In the genomic region with DNA sequence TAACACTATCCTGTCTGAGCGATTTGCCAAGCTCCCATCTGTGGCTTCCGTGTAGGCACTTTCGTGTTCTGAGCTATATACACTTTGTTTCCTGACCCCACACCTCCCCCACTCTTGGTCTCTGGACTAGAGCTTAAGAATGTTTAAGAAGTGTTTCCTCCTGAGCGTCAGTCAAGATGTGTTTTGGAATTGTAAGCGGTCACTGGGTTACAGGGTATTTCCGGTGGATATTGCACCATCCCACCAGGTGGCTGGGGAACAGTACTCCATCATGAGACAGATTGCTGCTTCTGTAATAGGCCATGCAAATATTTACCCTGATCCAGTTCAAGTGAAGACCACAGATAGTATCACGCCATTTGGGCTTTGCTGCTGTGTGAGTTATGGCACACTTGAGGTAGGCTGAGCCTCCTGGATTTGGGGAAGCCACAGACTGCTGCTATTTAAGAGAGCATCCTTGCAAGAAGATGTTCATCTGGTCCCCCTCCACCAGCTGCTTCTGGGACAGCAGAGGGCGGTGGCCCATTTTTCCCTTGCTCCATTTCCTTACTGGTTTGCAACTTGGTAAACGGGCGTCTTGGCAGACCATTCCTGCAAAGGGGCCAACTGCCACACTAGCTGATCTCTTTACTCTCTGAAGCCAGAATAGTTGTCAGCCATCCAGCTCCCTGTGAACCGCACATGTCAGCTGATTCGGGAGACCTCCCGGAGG, we compare ENCODE assay signal across 8 mouse cellular contexts.
DNase-seq lines count a peak whose midpoint lies in the region; ATAC-seq lines count a peak whose summit lies in the region.

No protein-coding gene starts in this region.

- intact Hi-C loops in left cerebral cortex, postnatal 4 days (cut with DNase I): no loop called here

- no peaks in the 10 kb centered on the region for H3K27me3 ChIP-seq in midbrain, embryonic 11.5 days (ENCODE audit: control insufficient read depth, insufficient read depth, low read length)
- H3K27me3 ChIP-seq in midbrain, embryonic 15.5 days (replicated peaks): no peaks in the 10 kb centered on the region
- H3K27me3 ChIP-seq in embryonic facial prominence, embryonic 15.5 days: no peaks in the 10 kb centered on the region
- no peaks in the 10 kb centered on the region for H3K27me3 ChIP-seq in heart, embryonic 16.5 days (ENCODE audit: control insufficient read depth, insufficient read depth, low read length)
- no peaks in the 10 kb centered on the region for H3K27me3 ChIP-seq in kidney, embryonic 15.5 days

- no peaks in the 10 kb centered on the region for H3K9me3 ChIP-seq in midbrain, embryonic 11.5 days (ENCODE audit: control insufficient read depth, low read length)
- no peaks in the 10 kb centered on the region for H3K9me3 ChIP-seq in midbrain, embryonic 15.5 days
- no peaks in the 10 kb centered on the region for H3K9me3 ChIP-seq in embryonic facial prominence, embryonic 15.5 days (replicated peaks)
- H3K9me3 ChIP-seq in heart, embryonic 16.5 days (replicated peaks; ENCODE audit: control insufficient read depth, low read length): no peaks in the 10 kb centered on the region
- H3K9me3 ChIP-seq in kidney, embryonic 15.5 days (replicated peaks): no peaks in the 10 kb centered on the region

- no peak overlapping the region for H3K27ac ChIP-seq in midbrain, embryonic 11.5 days (ENCODE audit: low read depth, low read length)
- no peak overlapping the region for H3K27ac ChIP-seq in midbrain, embryonic 15.5 days
- no peak overlapping the region; the same call in 1 of the 2 replicates for H3K27ac ChIP-seq in embryonic facial prominence, embryonic 15.5 days (replicated peaks)
- peak overlapping the region; percentile 73 for H3K27ac ChIP-seq in heart, embryonic 16.5 days (ENCODE audit: low read length)
- H3K27ac ChIP-seq in kidney, embryonic 15.5 days: no peak overlapping the region

- H3K4me2 ChIP-seq in midbrain, embryonic 11.5 days: no peak overlapping the region
- no peak overlapping the region for H3K4me2 ChIP-seq in midbrain, embryonic 15.5 days
- no peak overlapping the region for H3K4me2 ChIP-seq in embryonic facial prominence, embryonic 15.5 days (replicated peaks)
- peak overlapping the region; percentile 37 for H3K4me2 ChIP-seq in heart, embryonic 16.5 days (ENCODE audit: low read depth, low read length)
- no peak overlapping the region for H3K4me2 ChIP-seq in kidney, embryonic 15.5 days

- no peaks in the 10 kb centered on the region for H3K36me3 ChIP-seq in midbrain, embryonic 11.5 days (ENCODE audit: control insufficient read depth, insufficient read depth, low read length)
- H3K36me3 ChIP-seq in midbrain, embryonic 15.5 days (replicated peaks): no peaks in the 10 kb centered on the region
- H3K36me3 ChIP-seq in embryonic facial prominence, embryonic 15.5 days: no peaks in the 10 kb centered on the region
- no peaks in the 10 kb centered on the region for H3K36me3 ChIP-seq in heart, embryonic 16.5 days (ENCODE audit: control insufficient read depth, insufficient read depth)
- H3K36me3 ChIP-seq in kidney, embryonic 15.5 days: no peaks in the 10 kb centered on the region

- no peak overlapping the region for H3K4me3 ChIP-seq in midbrain, embryonic 11.5 days (ENCODE audit: low read depth, low read length)
- H3K4me3 ChIP-seq in midbrain, embryonic 15.5 days: no peak overlapping the region
- no peak overlapping the region for H3K4me3 ChIP-seq in embryonic facial prominence, embryonic 15.5 days (replicated peaks)
- no peak overlapping the region for H3K4me3 ChIP-seq in heart, embryonic 16.5 days (ENCODE audit: low read length)
- H3K4me3 ChIP-seq in kidney, embryonic 15.5 days (replicated peaks): no peak overlapping the region

- H3K9ac ChIP-seq in midbrain, embryonic 11.5 days (ENCODE audit: low read length): no peak overlapping the region
- H3K9ac ChIP-seq in midbrain, embryonic 15.5 days: no peak overlapping the region
- H3K9ac ChIP-seq in embryonic facial prominence, embryonic 15.5 days: no peak overlapping the region
- H3K9ac ChIP-seq in heart, embryonic 16.5 days (ENCODE audit: low read length): no peak overlapping the region
- no peak overlapping the region for H3K9ac ChIP-seq in kidney, embryonic 15.5 days

- H3K4me1 ChIP-seq in midbrain, embryonic 11.5 days (ENCODE audit: control insufficient read depth, insufficient read depth, low read length): no peaks in the 10 kb centered on the region
- peaks cover 16% of the 10 kb centered on the region; the same call in 1 of the 2 replicates for H3K4me1 ChIP-seq in midbrain, embryonic 15.5 days
- peaks cover 14% of the 10 kb centered on the region; the same call in 1 of the 2 replicates for H3K4me1 ChIP-seq in embryonic facial prominence, embryonic 15.5 days
- peaks cover 23% of the 10 kb centered on the region for H3K4me1 ChIP-seq in heart, embryonic 16.5 days (ENCODE audit: control insufficient read depth, insufficient read depth, low read length)
- peaks cover 14% of the 10 kb centered on the region for H3K4me1 ChIP-seq in kidney, embryonic 15.5 days

- no peak for ATAC-seq in midbrain, embryonic 11.5 days (ENCODE audit: low FRiP score)
- no peak for ATAC-seq in midbrain, embryonic 15.5 days (replicated peaks)
- ATAC-seq in embryonic facial prominence, embryonic 15.5 days (ENCODE audit: insufficient number of reproducible peaks, low FRiP score, low TSS enrichment, low read depth): peak; percentile 47; the same call in 1 of the 2 replicates
- peak; percentile 64; the same call in 1 of the 2 replicates for ATAC-seq in heart, embryonic 16.5 days (replicated peaks; ENCODE audit: extremely low read depth, insufficient read depth, low FRiP score)
- ATAC-seq in kidney, embryonic 15.5 days (replicated peaks; ENCODE audit: low FRiP score): no peak
- ATAC-seq in activated CD4-positive, CD25-positive, alpha-beta regulatory T cell, adult 4 months: no peak

- DNase-seq in midbrain, embryonic 11.5 days (ENCODE audit: low spot score, missing footprints): peak; percentile 54
- DNase-seq in left cerebral cortex, postnatal 4 days: peak; percentile 82
- DNase-seq in thymus, postnatal 0 days (ENCODE audit: low spot score): no peak

- WGBS in midbrain, embryonic 11.5 days: 77% methylated on average over 13 of the region's 13 CpGs
- 68% methylated on average over 13 of the region's 13 CpGs for WGBS in midbrain, embryonic 15.5 days
- WGBS in embryonic facial prominence, embryonic 15.5 days: 45% methylated on average over 13 of the region's 13 CpGs
- 42% methylated on average over 13 of the region's 13 CpGs for WGBS in heart, embryonic 16.5 days
- WGBS in kidney, embryonic 15.5 days: 49% methylated on average over 13 of the region's 13 CpGs

Comparison
In these comparisons a context has a peak if more than half of its experiments do, and no peak if none do; other contexts are left out.
1. ATAC-seq: peak in embryonic facial prominence, embryonic 15.5 days (single experiment) and heart, embryonic 16.5 days (single experiment); none in midbrain, embryonic 11.5 days (single experiment), midbrain, embryonic 15.5 days (single experiment), kidney, embryonic 15.5 days (single experiment) and activated CD4-positive, CD25-positive, alpha-beta regulatory T cell, adult 4 months (single experiment).